Mouse (Mus musculus) left cerebral cortex, postnatal 25 days (tissue): Measurements from ENCODE around the gene Cryz. TPM values are rescaled to one million over a fixed set of nuclear protein-coding genes. Genes with fewer than 3 reads are reported as not detected.
A peak's percentile ranks its signal among the peaks of the same experiment; 100 is the strongest.
"Not testable (repeated sequence)": the region's sequence is repeated elsewhere in the genome, so short reads cannot be mapped to it uniquely, and the experiment has no call there.

Experiments used
- DNase-seq, 2 experiments: peaks; one replicate each; pipeline ENCODE4 v3.0.0; 2022; ENCODE audit warnings: low spot score in 2 of 2, mixed read lengths in 1 of 2
- intact Hi-C: fragments of 180-260 bp; cut with DNase I; formaldehyde crosslinking; loops from one replicate; pipeline ENCODE4 v1.15.1; 2025
- total RNA-seq, 2 experiments: library from RNA; stranded (reverse); gene quantifications; 2 replicates each; pipeline ENCODE4 v1.2.3; 2021

Cryz gene
- total RNA-seq, 2 experiments from 2014 or later, result 19.2 TPM

- intact Hi-C loops, result no loop called here
- DNase-seq, result no peak
These were observed 5.6 kb downstream of the Cryz start for GRCm38 (mm10) chr3:154602141-154602540.

GRCm38 (mm10) chr3:154604871-154605270, 8.4 kb downstream of the Cryz start:
- no peak for DNase-seq
- intact Hi-C loops, result no loop called here

- no peak for DNase-seq
- intact Hi-C loops, result no loop called here
These were observed 11.4 kb downstream of the Cryz start for GRCm38 (mm10) chr3:154607896-154608295.

GRCm38 (mm10) chr3:154611888-154612287, 15.4 kb downstream of the Cryz start:
- intact Hi-C loops, result no loop called here
- DNase-seq, result no peak

GRCm38 (mm10) chr3:154614771-154615170, 18.3 kb downstream of the Cryz start:
- DNase-seq, result no peak
- intact Hi-C loops, result no loop called here

DNA sequence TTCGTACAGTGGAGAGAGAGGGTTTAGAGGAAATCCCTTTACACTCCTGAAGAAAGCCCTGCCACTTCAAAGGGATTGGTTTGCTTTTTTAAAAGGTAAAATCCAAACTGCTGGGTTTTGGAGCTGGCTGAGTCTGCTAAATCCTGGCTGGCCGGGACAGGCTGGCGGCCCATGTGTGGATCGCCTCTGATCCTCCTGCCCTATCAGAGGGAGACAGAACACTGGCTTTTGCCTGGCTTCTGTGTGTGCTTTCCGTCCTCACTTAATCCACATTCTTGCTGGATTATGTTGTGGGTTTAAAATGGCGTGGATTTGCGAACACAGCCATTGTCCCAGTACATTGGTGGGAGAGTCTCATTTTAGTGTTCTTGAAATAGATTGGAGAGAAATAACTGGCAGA, 18.8 kb downstream of the Cryz start:
- no peak for DNase-seq
- intact Hi-C loops, result no loop called here

- intact Hi-C loops, result no loop called here
- no peak for DNase-seq
These were observed 19.6 kb downstream of the Cryz start for GRCm38 (mm10) chr3:154616106-154616505.

- intact Hi-C loops, result no loop called here
- DNase-seq, result no peak
These were observed 31.8 kb downstream of the Cryz start for GRCm38 (mm10) chr3:154628284-154628683.

DNA sequence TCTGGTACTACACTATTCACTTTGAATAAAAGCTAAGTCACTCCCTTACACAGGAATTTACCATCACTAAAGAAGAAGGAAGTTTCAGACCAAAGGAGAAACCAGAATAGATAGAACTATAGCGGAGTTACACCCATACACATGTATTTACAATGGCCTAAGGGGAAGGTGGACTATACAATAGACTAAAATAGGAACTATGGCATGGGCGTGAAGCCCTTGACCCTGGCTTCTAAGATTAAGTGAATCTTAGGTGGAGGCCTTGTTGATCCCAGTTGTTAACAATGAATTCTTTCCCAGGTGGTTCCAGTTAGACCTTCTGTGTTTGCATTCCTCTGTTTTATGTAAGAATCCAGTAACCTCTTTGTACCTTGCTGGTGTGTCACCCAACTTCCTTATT, 34.8 kb downstream of the Cryz start:
- DNase-seq, intact Hi-C loops: not testable (repeated sequence)

- DNase-seq, result no peak
- intact Hi-C loops, result no loop called here
These were observed 36.6 kb downstream of the Cryz start for GRCm38 (mm10) chr3:154633091-154633490.

DNA sequence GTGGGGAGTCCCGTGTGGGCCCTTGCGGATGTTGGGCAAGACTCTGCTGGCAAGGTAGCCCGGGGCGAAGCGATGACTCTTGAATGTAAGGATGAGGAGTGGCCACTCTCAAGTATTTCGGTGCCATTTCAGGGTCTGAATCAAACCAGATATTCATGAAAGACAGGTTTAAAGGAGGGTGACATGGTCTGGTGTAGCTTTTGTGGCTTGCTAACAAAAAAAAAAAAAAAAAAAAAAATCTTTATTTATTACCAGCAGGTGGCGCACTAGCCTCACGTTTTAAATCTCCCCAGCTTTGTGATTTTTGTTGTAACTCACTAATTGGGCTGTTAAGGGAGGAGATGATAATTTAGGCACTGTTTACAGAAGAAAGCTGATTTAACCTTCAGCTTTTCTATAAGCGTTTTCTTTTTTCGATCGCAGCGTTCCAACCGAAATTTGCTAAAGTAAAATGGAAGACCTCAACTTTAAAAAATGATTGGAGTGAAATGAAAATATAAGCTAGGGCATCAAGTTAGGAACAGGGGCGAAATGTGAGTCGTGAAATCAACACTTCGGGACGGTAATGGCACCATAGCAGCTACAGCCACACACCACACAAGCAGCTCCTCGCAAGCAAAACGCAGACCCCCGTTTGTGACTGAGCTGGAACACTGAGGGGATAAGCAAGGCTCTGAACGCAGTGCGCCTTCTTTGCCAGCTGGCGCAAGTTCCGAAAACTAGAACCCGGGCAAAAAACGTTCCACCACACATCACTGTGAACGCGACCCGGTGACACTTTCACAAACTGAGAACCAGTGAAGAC, 50.3 kb downstream of the Cryz start:
- peak; percentile 29 for DNase-seq
- intact Hi-C loops, result no loop called here

- no peak for DNase-seq
- intact Hi-C loops, result no loop called here
These were observed 50.9 kb downstream of the Cryz start for GRCm38 (mm10) chr3:154647443-154647780.

GRCm38 (mm10) chr3:154649411-154650285, 53.1 kb downstream of the Cryz start:
- intact Hi-C loops, result loop anchor here (5.0 to 10.0 kb wide), 3 partner anchors 48 to 585 kb away; no protein-coding TSS in a partner anchor
- DNase-seq, result no peak

GRCm38 (mm10) chr3:154651192-154651821, 54.8 kb downstream of the Cryz start:
- intact Hi-C loops, result loop anchor here (1.0 to 10.0 kb wide), 4 partner anchors 46 to 1909 kb away; no protein-coding TSS in a partner anchor
- peak; percentile 55 to 91 for DNase-seq

GRCm38 (mm10) chr3:154652581-154653420, 56.3 kb downstream of the Cryz start:
- peak; percentile 76 to 83 for DNase-seq

GRCm38 (mm10) chr3:154653454-154653853, 56.9 kb downstream of the Cryz start:
- intact Hi-C loops, result loop anchor here (5.0 to 10.0 kb wide), 3 partner anchors 44 to 581 kb away; no protein-coding TSS in a partner anchor
- DNase-seq, result no peak

More at GRCm38 (mm10) chr3:154652581-154653420, 56.3 kb downstream of the Cryz start:
- intact Hi-C loops, result loop anchor here (5.0 to 10.0 kb wide), 3 partner anchors 44 to 582 kb away; no protein-coding TSS in a partner anchor

DNA sequence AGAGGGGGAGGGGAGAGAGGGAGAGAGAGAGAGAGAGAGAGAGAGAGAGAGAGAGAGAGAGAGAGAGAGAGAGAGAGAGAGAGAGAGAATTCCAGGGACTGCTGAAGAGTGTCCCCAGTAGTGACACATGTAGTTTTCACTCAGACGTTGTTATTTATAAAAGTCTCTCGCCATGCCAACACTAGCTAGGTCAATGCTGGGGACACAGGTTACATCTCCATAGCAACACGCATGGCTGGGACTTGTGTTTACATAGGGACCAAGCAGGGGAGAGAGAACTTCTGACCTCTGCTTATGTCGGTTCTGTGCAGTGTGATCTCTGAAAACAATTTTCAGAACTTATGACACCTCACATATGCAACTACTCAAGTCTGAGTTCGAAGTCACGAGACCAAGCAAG, 57.8 kb downstream of the Cryz start:
- no peak for DNase-seq
- intact Hi-C loops, result loop anchor here (5.0 to 10.0 kb wide), 3 partner anchors 43 to 581 kb away; no protein-coding TSS in a partner anchor

DNA sequence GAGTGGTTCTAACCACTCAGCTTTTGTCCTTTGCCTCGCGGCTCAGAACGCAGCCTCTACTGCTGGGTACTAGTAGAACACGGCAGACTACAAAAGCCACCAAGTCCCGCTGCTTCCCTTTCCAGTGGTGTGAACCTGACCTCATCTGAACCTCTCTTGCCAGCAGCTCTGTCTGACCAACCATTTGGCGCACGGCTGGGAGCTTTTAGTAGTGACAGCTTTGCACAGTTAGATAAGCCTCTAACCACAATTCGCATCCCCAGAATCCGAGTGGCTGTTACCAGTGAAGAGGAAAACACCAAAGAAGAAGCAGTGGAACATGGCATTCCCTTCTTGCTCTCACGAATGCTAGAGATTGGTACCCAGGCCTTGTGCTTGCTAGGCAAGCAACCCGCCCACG, 58.4 kb downstream of the Cryz start:
- DNase-seq, result no peak
- intact Hi-C loops, result loop anchor here (5.0 to 10.0 kb wide), 4 partner anchors 42 to 580 kb away; partner anchors contain the start of genes Fpgt and Lrriq3

DNA sequence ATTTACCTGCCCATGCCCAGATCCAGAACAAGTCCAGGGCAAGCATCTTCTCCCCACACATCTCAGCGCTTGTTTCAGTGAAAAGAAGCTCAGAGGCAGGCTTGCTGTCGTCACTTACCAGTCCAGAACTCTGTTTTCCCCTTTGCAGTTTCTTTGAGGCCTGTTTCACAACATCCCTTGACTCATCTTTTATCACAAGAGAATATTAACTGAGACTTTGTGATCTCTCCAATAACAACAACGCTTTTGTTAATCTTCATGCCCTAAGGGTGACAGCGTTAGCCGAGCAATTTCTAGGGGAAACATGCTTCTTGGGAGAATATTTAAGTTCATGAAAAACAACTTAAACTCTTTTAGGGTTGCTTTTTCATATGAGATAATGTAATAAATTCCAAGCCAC, 59.2 kb downstream of the Cryz start:
- DNase-seq, result no peak
- intact Hi-C loops, result loop anchor here (5.0 to 10.0 kb wide), 2 partner anchors 437 to 579 kb away; partner anchors contain the start of genes Fpgt and Lrriq3
